Mouse (Mus musculus) MEL (cell line): ENCODE measurements around the gene Rnf145. TPM values are rescaled to one million over a fixed set of nuclear protein-coding genes. Genes with fewer than 3 reads are reported as not detected.

Experiments used
- DNase-seq: peaks from one replicate; pipeline ENCODE4 v3.0.0; 2011; ENCODE audit warnings: low read depth, low spot score
- H3K27ac ChIP-seq: 2 replicates; pipeline ENCODE4 v1.5.1; 2012; ENCODE audit warnings: low read depth, mild to moderate bottlenecking, control low read depth, low read length, moderate library complexity; ENCODE audit not compliant: control insufficient read depth
- H3K27me3 ChIP-seq, 2 experiments: fragments of 150-350 bp in 1 of 2; sonication (generic) in 1 of 2; 2 replicates each; pipeline ENCODE4 v1.6.1; 2012; ENCODE audit warnings: low read length in 2 of 2, mild to moderate bottlenecking in 2 of 2, improper control_type of control experiment in 1 of 2, moderate library complexity in 1 of 2; ENCODE audit not compliant: insufficient read depth in 2 of 2, control insufficient read depth in 1 of 2
- H3K36me3 ChIP-seq, 2 experiments: 2 replicates each; pipeline ENCODE4 v1.6.1; 2012 to 2014; ENCODE audit warnings: low read length in 2 of 2, improper control_type of control experiment in 1 of 2, inconsistent platforms in 1 of 2, mild to moderate bottlenecking in 1 of 2; ENCODE audit not compliant: insufficient read depth in 2 of 2, control insufficient read depth in 1 of 2
- H3K4me1 ChIP-seq, 2 experiments: fragments of 150-350 bp in 1 of 2; sonication (generic) in 1 of 2; 2 replicates each; pipeline ENCODE4 v1.6.1; 2012; ENCODE audit warnings: low read length in 2 of 2, improper control_type of control experiment in 1 of 2, mild to moderate bottlenecking in 1 of 2; ENCODE audit not compliant: insufficient read depth in 2 of 2, control insufficient read depth in 1 of 2
- H3K4me3 ChIP-seq, 2 experiments: fragments of 150-350 bp in 1 of 2; sonication (generic) in 1 of 2; 2 replicates each; pipeline ENCODE4 v1.5.1; 2012; ENCODE audit warnings: low read depth in 2 of 2, low read length in 2 of 2, mild to moderate bottlenecking in 2 of 2, moderate library complexity in 2 of 2, control low read depth in 1 of 2, improper control_type of control experiment in 1 of 2; ENCODE audit not compliant: control insufficient read depth in 1 of 2, insufficient read depth in 1 of 2
- H3K79me2 ChIP-seq: 2 replicates; pipeline ENCODE4 v1.6.1; 2012; ENCODE audit warnings: mild to moderate bottlenecking, low read length, moderate library complexity; ENCODE audit not compliant: control insufficient read depth, poor library complexity, insufficient read depth
- H3K9ac ChIP-seq: 2 replicates; pipeline ENCODE4 v1.6.1; 2012; ENCODE audit warnings: low read depth, mild to moderate bottlenecking, control low read depth, low read length, moderate library complexity; ENCODE audit not compliant: control insufficient read depth, poor library complexity, severe bottlenecking
- H3K9me3 ChIP-seq: fragments of 150-350 bp; sonication (generic); replicated peaks from 2 replicates; pipeline ENCODE4 v1.6.1; 2012; ENCODE audit warnings: mild to moderate bottlenecking, low read length, improper control_type of control experiment, moderate library complexity; ENCODE audit not compliant: insufficient read depth
- BHLHE40 ChIP-seq: IDR thresholded peaks from 2 replicates; pipeline ENCODE4 v1.6.1; 2012; ENCODE audit warnings: low read depth, mild to moderate bottlenecking, inconsistent platforms, low read length, improper control_type of control experiment, borderline replicate concordance
- CHD1 ChIP-seq: IDR thresholded peaks from 2 replicates; pipeline ENCODE4 v1.6.1; 2012; ENCODE audit warnings: low read depth, mild to moderate bottlenecking, inconsistent platforms, low read length, improper control_type of control experiment
- CHD2 ChIP-seq: IDR thresholded peaks from 2 replicates; pipeline ENCODE4 v1.6.1; 2011; ENCODE audit warnings: low read length, improper control_type of control experiment
- E2F4 ChIP-seq: IDR thresholded peaks from 2 replicates; pipeline ENCODE4 v1.6.1; 2011; ENCODE audit warnings: low read depth, low read length, improper control_type of control experiment, borderline replicate concordance
- ETS1 ChIP-seq: IDR thresholded peaks from 2 replicates; pipeline ENCODE4 v1.6.1; 2012; ENCODE audit warnings: low read depth, mild to moderate bottlenecking, inconsistent platforms, low read length, improper control_type of control experiment, moderate library complexity
- GATA1 ChIP-seq: IDR thresholded peaks from 2 replicates; pipeline ENCODE4 v1.6.1; 2011; ENCODE audit warnings: low read depth, low read length, improper control_type of control experiment
- HCFC1 ChIP-seq: IDR thresholded peaks from 2 replicates; pipeline ENCODE4 v1.6.1; 2012; ENCODE audit warnings: low read depth, mild to moderate bottlenecking, inconsistent platforms, low read length, improper control_type of control experiment, moderate library complexity
- JUND ChIP-seq: IDR thresholded peaks from 2 replicates; pipeline ENCODE4 v1.6.1; 2011; ENCODE audit warnings: low read depth, mild to moderate bottlenecking, improper control_type of control experiment, low read length
- KAT2A ChIP-seq: conservative IDR thresholded peaks from 2 replicates; pipeline ENCODE4 v1.6.1; 2012; ENCODE audit warnings: low read depth, low read length, improper control_type of control experiment, inconsistent platforms
- MAFK ChIP-seq: IDR thresholded peaks from 2 replicates; pipeline ENCODE4 v1.6.1; 2011; ENCODE audit warnings: low read depth, mild to moderate bottlenecking, low read length, improper control_type of control experiment, borderline replicate concordance
- MEF2A ChIP-seq: IDR thresholded peaks from 2 replicates; pipeline ENCODE4 v1.6.1; 2014; ENCODE audit warnings: low read depth, mild to moderate bottlenecking, inconsistent platforms, low read length, improper control_type of control experiment; ENCODE audit not compliant: poor library complexity, insufficient replicate concordance, severe bottlenecking; ENCODE audit errors: extremely low read depth
- MXI1 ChIP-seq: IDR thresholded peaks from 2 replicates; pipeline ENCODE4 v1.6.1; 2011; ENCODE audit warnings: mild to moderate bottlenecking, low read depth, low read length, improper control_type of control experiment
- MYB ChIP-seq: IDR thresholded peaks from 2 replicates; pipeline ENCODE4 v1.6.1; 2011; ENCODE audit warnings: mild to moderate bottlenecking, low read depth, low read length, improper control_type of control experiment
- MYC ChIP-seq: IDR thresholded peaks from 2 replicates; pipeline ENCODE4 v1.6.1; 2011; ENCODE audit warnings: low read depth, mild to moderate bottlenecking, low read length, improper control_type of control experiment, moderate library complexity
- NELFE ChIP-seq: IDR thresholded peaks from 2 replicates; pipeline ENCODE4 v1.6.1; 2011; ENCODE audit warnings: low read depth, low read length, improper control_type of control experiment
- NRF1 ChIP-seq: IDR thresholded peaks from 2 replicates; pipeline ENCODE4 v1.6.1; 2014; ENCODE audit warnings: low read depth, mild to moderate bottlenecking, inconsistent platforms, low read length, improper control_type of control experiment, moderate library complexity; ENCODE audit not compliant: poor library complexity, insufficient read depth, severe bottlenecking
- POLR2AphosphoS2 ChIP-seq: IDR thresholded peaks from 2 replicates; pipeline ENCODE4 v1.6.1; 2011; ENCODE audit warnings: low read length, improper control_type of control experiment
- RAD21 ChIP-seq: IDR thresholded peaks from 2 replicates; pipeline ENCODE4 v1.6.1; 2011; ENCODE audit warnings: mild to moderate bottlenecking, low read depth, low read length, improper control_type of control experiment
- TAL1 ChIP-seq: IDR thresholded peaks from 2 replicates; pipeline ENCODE4 v1.6.1; 2012; ENCODE audit warnings: mild to moderate bottlenecking, inconsistent platforms, low read length, moderate library complexity, mixed read lengths
- USF1 ChIP-seq: IDR thresholded peaks from 2 replicates; pipeline ENCODE4 v1.6.1; 2014; ENCODE audit warnings: low read depth, mild to moderate bottlenecking, inconsistent platforms, low read length, improper control_type of control experiment, moderate library complexity
- USF2 ChIP-seq, 2 experiments: IDR thresholded peaks; 2 replicates each; pipeline ENCODE4 v1.6.1; 2011 to 2012; ENCODE audit warnings: improper control_type of control experiment in 2 of 2, low read length in 2 of 2, borderline replicate concordance in 1 of 2, inconsistent platforms in 1 of 2, low read depth in 1 of 2, mild to moderate bottlenecking in 1 of 2; ENCODE audit not compliant: insufficient read depth in 1 of 2
- ZC3H11A ChIP-seq: IDR thresholded peaks from 2 replicates; pipeline ENCODE4 v1.6.1; 2012; ENCODE audit warnings: low read depth, mild to moderate bottlenecking, inconsistent platforms, low read length, improper control_type of control experiment
- polyA plus RNA-seq, 2 experiments: library from polyadenylated mRNA; stranded (reverse) in 1 of 2; unstranded in 1 of 2; fragments of >175 nt in 1 of 2; fragments of >200 nt in 1 of 2; gene quantifications; 2 replicates each; pipeline versions ENCODE4 v1.2.1 to v1.2.4; 2012; ENCODE audit warnings: low replicate concordance in 2 of 2, low read depth in 1 of 2; ENCODE audit not compliant: insufficient read length in 2 of 2, insufficient read depth in 1 of 2, missing spikeins in 1 of 2
- total RNA-seq: library from RNA; depleted of rRNA; stranded (reverse); fragments of 300-350 nt; gene quantifications from 2 replicates; pipeline ENCODE4 v1.2.3, GENCODE M21; 2012

Rnf145 gene
- total and polyA plus RNA-seq, 3 experiments, result 73.5 to 94.1 TPM; not detected in 1

DNA sequence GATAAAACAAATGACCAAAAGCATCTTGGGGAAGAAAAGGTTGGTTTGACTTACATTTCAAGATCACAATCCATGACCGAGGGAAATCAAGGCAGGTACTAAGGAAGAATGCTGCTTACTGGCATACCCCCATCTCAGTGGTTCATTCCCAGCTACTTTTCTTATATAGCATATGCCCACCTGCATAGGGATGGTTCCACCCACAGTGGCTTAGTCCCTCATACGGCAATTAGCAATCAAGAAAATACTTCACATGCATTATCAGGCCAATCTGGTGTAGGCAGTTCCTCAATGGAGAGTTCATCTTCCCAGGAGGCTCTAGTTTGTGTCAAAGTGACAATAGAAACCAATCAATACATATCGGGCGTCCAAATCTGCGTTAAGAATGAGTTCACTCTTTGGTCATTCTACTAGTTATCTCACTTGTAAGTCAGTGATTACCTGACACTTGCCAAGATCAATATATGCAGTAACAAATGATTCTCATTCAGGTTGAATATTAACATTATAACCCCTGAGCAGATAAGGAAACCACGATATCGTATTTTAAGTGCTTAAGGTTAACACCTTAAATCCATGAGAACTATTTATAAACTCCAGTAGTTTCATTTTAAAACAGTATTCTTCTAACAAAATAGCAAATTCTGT is 33.6 kb upstream of the Rnf145 start:
- Histone ChIP-seq H3K9me3 (no peaks in the 10 kb centered on the region), H3K4me3 (no peak overlapping the region), H3K79me2 (no peaks in the 10 kb centered on the region), H3K9ac (no peak overlapping the region), H3K4me1 (no peaks in the 10 kb centered on the region), H3K27ac (no peak overlapping the region), H3K36me3 (no peaks in the 10 kb centered on the region), H3K27me3 (0 out of 4 replicates have a peak, but pooled peaks cover 0 to 1% of the 10 kb centered on the region in 2 experiments)
- TF ChIP-seq USF2 (IDR thresholded peaks at IDR 0.05; ENCODE audit: borderline replicate concordance in 1 of 2, insufficient read depth in 1 of 2, low read depth in 1 of 2, low read length in 2 of 2) (no peak), ZC3H11A (no peak), MEF2A (no peak), ETS1 (no peak), BHLHE40 (no peak), GATA1 (no peak), NRF1 (no peak), KAT2A (no peak)
- no peak for DNase-seq

DNA sequence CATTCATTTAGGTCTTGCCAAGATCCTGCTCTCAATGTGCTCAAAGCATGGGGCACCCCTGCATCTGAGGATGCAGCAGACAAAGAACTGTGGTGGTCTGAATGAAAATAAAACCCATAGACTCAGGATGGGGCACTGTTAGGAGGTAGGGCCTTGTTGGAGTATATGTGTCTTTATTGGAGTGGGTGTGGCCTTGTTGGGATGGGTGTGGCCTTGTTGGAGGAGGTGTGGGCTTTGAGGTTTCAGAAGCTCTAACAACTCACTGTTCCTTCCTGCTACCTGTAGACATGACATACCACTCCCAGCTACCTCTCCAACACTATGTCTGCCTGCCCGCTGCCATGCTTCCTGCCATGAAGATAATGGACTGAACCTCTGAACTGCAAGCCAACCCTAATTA is 29.6 kb upstream of the Rnf145 start:
- Histone ChIP-seq H3K79me2 (no peaks in the 10 kb centered on the region), H3K9me3 (no peaks in the 10 kb centered on the region), H3K36me3 (no peaks in the 10 kb centered on the region)
- TF ChIP-seq MYB, result no peak
- TF ChIP-seq MYC, result no peak
- TF ChIP-seq POLR2AphosphoS2, result no peak
- no peak for TF ChIP-seq USF1
- TF ChIP-seq USF2 (IDR thresholded peaks at IDR 0.05; ENCODE audit: borderline replicate concordance in 1 of 2, insufficient read depth in 1 of 2, low read depth in 1 of 2, low read length in 2 of 2), result no peak
- TF ChIP-seq ZC3H11A, result no peak
- no peak for TF ChIP-seq ETS1
- TF ChIP-seq TAL1, result no peak
- no peak for TF ChIP-seq E2F4
- no peak for TF ChIP-seq JUND
- TF ChIP-seq MXI1, result no peak
- no peak for TF ChIP-seq MAFK
- TF ChIP-seq HCFC1, result no peak
- TF ChIP-seq CHD1, result no peak
- no peak for TF ChIP-seq CHD2
- TF ChIP-seq NELFE, result no peak
- TF ChIP-seq BHLHE40, result no peak
- no peak for TF ChIP-seq RAD21
- TF ChIP-seq, all 39 proteins: peak for 0
- Histone ChIP-seq H3K4me1 (no peaks in the 10 kb centered on the region), H3K27ac (no peak overlapping the region), H3K4me3 (no peak overlapping the region), H3K9ac (no peak overlapping the region), H3K27me3 (0 out of 4 replicates have a peak, but pooled peaks cover 0 to 1% of the 10 kb centered on the region in 2 experiments)
- DNase-seq, result no peak
